Mouse (Mus musculus): Measurements from ENCODE around the gene Sema3a.

- TF ChIP-seq POLR2A (IDR thresholded peaks at IDR 0.05; ENCODE audit: borderline replicate concordance, extremely low read depth, insufficient read depth, insufficient read length, poor library complexity, severe bottlenecking), result no peak
- TF ChIP-seq CTCF (IDR thresholded peaks at IDR 0.05; ENCODE audit: borderline replicate concordance, extremely low read depth, insufficient read depth, insufficient read length), result no peak
These were observed 229.7 kb downstream of the Sema3a start for GRCm38 (mm10) chr5:13354913-13355312.

All from brain, embryonic 14.5 days (tissue).